Mouse (Mus musculus) CH12F3 (cell line): ENCODE measurements around the gene Sun1.

ENCODE experiments used
- in situ Hi-C: fragments of 300-500 bp; cut with MboI; formaldehyde crosslinking; loops from 2 replicates; pipeline ENCODE4 v1.14.3; 2020; ENCODE audit warnings: low sequenced_read_pairs

The Sun1 gene

DNA sequence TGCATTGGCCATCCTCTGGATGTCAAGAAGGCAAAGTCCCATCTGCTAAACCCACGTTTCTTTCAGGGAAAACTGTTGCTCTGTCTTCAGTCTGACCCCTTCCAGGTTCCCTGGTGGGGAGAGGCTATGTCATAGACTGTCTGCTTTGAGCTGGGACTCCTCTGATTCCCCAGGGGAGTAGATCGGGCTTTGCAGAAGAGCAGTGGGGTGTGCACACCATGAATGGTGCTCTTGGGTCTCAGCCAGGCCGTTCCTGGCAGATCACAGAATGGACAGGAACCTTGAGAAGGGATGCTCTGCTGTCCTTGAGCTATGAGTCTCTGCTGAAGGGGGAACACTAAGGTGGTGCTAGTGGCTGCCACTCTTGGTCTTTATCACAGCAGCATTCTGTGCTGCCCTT lies 48.4 kb downstream of the Sun1 start:
- in situ Hi-C loops, result no loop called here

DNA sequence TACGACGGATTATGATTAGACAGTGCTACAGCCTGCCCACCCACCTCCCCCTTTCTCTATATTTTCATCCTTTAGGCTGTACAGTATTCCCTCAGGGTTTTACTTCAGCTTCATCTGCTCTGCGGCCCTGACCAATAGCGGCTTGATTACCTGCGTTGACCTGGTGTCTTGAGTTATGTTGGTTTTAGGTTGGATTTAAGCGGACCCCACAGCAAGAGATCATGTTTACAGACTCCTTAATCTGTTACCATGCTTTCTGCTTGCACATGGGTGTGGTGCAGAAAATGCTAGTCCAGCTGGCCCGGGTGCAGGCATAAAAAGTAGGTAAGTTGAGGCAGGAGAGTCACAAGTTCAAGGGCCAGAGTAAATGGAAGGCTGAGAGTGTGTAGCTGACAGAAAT lies 50.8 kb downstream of the Sun1 start:
- in situ Hi-C loops, result no loop called here

DNA sequence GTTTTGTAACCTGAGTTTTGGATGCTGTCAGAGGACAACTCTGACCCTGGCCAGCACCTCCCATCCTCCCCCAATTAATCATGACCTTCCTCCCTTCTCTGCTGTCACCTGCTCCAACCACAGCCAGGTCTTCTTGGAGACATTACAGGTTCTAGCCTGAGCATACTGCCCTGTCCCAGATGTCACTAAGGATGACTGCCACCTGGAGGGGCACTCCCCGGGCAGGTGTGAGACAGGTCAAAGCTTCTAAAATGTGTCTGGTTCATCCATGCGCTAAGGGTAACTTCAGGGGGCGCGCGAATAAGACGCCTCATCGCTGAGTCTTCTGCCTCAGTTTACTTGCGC lies 51.3 kb downstream of the Sun1 start:
- in situ Hi-C loops, result no loop called here

- in situ Hi-C loops, result no loop called here
Observed at GRCm38 (mm10) chr5:139252081-139252909, 51.9 kb downstream of the Sun1 start, which contains the start of gene Get4. Gene Get4 (plus strand): TSS chr5:139252324.

DNA sequence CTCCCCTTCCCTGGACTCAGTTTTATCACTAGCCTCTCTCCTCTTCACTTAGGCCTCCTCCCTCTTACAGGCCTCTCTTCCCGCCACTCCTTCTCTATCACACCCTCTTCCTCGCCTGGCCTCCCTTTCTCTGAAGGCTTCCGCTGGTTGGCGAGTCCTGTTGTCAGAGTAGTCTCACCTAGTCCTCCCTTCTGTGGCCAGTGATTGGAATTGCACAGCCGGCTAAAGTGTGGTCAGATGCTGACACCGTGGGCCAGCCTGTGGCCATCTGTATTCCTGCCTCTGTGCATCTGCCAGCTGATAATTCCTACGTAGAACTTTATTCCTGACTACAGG lies 52.4 kb downstream of the Sun1 start:
- in situ Hi-C loops, result no loop called here

DNA sequence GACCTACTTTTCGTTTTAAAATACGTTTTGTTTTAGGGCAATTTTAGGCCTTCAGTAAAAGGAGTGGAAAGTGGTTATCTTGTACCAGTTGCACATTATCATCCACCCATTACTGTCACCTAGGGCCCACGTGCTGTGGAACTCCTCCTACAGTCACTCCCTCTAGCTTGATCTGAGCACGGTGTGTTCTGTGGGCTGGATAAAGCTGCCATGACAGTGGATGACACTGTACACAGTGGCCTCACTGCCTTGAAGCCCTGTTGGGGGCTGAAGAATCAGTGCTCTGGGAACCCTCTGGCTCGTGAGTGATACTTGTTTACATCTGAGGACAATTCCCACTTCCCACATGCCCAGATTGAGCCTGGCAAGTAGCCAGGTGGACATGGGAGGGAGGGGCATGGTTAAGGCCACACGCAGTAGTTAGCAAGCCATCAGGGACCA lies 52.9 kb downstream of the Sun1 start:
- in situ Hi-C loops, result no loop called here

DNA sequence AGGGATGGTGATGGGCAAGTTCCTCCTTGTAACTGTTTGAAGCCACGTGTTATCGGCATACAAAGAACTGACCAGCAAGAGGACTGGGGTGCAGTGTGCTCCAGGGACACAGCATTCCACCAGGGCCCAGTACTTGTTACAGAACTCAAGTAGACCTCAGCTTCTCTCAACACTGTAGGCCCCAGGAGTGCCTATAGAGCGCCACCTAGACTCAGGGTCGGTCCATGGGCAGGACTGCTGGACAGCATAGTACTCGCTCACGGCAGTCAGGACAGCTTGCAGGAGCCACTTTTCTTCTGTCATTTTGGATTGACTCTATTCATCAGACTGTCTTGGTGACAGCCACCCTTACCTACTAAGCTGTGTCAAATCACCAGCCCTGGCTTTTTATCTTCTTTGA lies 54.5 kb downstream of the Sun1 start:
- in situ Hi-C loops, result no loop called here

- in situ Hi-C loops, result no loop called here
Observed at GRCm38 (mm10) chr5:139255777-139256176, 55.3 kb downstream of the Sun1 start.

- in situ Hi-C loops, result no loop called here
Observed at GRCm38 (mm10) chr5:139256211-139256765, 55.9 kb downstream of the Sun1 start.

DNA sequence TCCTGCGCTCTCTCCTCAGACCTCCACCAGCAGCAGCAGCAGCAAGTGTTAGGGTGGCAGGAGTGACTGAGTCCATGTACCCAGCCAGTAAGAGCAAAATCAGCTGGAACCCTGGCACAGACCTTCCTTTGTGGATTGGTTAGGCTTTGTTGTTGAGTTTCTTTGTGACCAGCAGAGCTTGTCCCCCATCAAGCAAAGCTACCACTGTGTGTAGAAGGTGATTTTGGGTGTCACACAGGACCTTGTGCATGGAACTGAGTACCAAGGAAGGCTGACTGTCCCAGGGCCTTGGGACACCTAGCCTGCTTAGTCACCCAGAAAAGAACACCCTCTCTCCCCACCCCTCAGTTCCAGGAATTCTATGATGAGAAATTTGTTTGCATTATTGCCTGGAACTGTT lies 56.8 kb downstream of the Sun1 start:
- in situ Hi-C loops, result no loop called here

- in situ Hi-C loops, result no loop called here
Observed at GRCm38 (mm10) chr5:139257818-139258217, 57.4 kb downstream of the Sun1 start.

- in situ Hi-C loops, result no loop called here
Observed at GRCm38 (mm10) chr5:139258371-139259035, 58.1 kb downstream of the Sun1 start.

GRCm38 (mm10) chr5:139259853-139260252 lies 59.4 kb downstream of the Sun1 start:
- in situ Hi-C loops, result no loop called here

DNA sequence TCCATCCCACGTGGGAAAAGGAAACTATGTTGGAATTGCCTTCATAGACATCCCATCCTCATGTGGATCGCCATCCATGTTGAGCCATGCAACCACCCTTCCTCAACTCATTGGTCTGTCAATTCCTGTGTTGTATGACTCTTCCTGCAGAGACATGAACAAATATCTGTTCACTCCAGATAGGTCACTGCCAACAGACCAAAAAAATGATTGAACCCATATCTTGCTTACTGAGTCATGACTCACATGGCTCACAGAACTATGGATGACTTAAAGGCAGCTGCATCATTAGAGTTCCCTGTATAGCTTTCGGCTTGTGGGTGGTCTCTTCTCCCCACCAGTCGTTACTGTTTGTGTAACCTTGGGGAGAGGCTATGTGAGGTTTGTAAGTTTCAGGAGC lies 61.0 kb downstream of the Sun1 start:
- in situ Hi-C loops, result no loop called here

- in situ Hi-C loops, result no loop called here
Observed at GRCm38 (mm10) chr5:139267661-139268060, 67.2 kb downstream of the Sun1 start.

GRCm38 (mm10) chr5:139270806-139271521 lies 70.5 kb downstream of the Sun1 start:
- in situ Hi-C loops, result no loop called here

- in situ Hi-C loops, result no loop called here
Observed at GRCm38 (mm10) chr5:139271994-139272554, 71.6 kb downstream of the Sun1 start.

GRCm38 (mm10) chr5:139277287-139277686 lies 76.8 kb downstream of the Sun1 start:
- in situ Hi-C loops, result no loop called here

GRCm38 (mm10) chr5:139281373-139282112 lies 81.1 kb downstream of the Sun1 start:
- in situ Hi-C loops, result no loop called here

DNA sequence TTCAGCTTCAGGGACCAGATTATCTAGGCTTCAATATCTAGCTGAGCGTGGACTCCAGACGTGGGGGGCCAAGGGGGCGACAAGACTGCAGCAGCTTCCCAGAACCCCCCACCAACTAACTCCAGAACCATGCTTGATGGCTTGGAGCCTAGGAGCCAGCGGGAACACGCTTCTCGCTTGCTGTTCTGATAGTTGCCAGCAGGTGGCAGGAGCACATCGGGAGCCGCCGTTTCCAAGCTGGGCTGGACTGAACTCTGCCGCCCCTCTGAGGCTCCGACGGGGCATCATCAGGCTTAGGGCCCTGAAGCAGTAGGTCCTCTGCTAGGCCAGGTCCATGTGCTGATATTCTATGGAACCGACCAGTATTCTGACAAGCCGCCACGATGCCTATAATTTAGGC lies 81.8 kb downstream of the Sun1 start:
- in situ Hi-C loops, result no loop called here
